Mouse (Mus musculus) lung, postnatal 0 days (tissue): ENCODE data around the gene Golga2.

Experiments used
- CTCF ChIP-seq: IDR thresholded peaks from 2 replicates; pipeline ENCODE4 v1.5.1; 2016; ENCODE audit warnings: antibody characterized with exemption, mild to moderate bottlenecking
- EP300 ChIP-seq: IDR thresholded peaks from 2 replicates; pipeline ENCODE4 v1.6.1; 2016; ENCODE audit warnings: antibody characterized with exemption, mild to moderate bottlenecking, control low read depth

DNA sequence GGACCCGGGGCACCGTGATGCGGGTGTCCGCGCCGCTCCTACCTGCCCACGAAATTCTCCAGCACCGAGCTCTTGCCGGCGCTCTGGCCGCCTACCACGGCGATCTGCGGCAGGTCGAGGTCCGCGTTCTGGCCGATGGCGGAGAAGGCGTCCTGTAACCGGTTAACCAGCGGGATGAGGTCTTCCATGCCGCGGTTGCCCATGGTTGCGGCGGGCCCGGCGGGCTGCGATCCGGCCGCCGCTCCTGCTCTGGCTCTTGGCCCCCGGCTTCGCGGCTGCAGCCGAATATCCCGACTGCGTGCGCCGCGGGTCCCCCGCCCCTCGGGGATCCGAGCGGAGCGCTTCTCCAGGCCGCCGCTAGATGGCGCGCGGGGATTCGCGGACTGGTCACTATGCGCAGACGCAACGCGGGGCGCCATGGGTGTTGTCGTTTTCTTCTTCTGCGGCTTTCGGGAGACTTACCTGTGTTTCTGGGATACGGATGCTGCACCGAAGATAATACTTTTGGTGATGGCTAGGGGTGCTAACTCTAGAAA, 65.9 kb downstream of the Golga2 start, which contains the start of gene Dnm1:
- peak; percentile 97 for TF ChIP-seq CTCF
- no peak for TF ChIP-seq EP300
